Mouse (Mus musculus) CH12F3 (cell line): ENCODE results near the gene 2210016L21Rik.

ENCODE experiments used
- in situ Hi-C: fragments of 300-500 bp; cut with MboI; formaldehyde crosslinking; loops from 2 replicates; pipeline ENCODE4 v1.14.3; 2020; ENCODE audit warnings: low sequenced_read_pairs

Gene 2210016L21Rik

DNA sequence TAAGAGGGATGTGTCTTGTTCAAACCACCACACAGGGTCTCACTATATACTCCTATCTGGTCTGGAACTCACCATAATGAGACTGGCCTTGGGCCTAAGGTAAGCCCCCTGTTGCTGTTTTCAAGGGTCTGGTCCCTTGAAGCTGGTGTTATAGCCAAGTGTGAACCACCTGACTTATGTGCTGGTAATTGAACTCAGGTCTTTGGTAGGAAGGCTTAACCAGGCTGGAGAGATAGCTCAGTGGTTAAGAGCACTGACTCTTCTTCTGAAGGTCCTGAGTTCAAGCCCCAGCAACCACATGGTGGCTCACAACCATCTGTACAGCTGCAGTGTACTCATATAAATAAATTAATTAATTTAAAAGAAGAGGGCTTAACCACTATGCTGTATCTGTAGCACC, 35.0 kb downstream of the 2210016L21Rik start:
- in situ Hi-C loops, result loop anchor here (5.0 kb wide), 1 partner anchor 100 kb away; no protein-coding TSS in a partner anchor

DNA sequence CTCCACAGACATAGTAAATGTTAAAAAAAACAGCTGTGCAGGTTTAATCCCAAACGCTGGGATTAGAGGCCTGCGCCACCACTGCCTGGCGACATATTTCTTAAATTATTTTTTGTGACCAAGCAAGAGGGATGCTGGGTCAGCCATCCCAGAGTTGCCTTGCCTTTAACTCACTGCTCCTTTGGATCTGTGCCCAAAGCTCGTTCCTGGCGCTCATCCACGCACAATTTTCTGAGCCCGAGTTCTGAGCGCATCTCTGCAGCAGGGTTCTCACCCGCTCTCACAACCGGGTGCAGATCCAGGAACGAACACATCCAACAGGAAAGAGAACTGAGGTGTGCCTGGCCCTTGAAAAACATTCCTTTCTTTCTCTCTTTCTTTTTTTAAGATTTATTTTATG, 36.5 kb downstream of the 2210016L21Rik start:
- in situ Hi-C loops, result loop anchor here (5.0 kb wide), 1 partner anchor 99 kb away; no protein-coding TSS in a partner anchor

DNA sequence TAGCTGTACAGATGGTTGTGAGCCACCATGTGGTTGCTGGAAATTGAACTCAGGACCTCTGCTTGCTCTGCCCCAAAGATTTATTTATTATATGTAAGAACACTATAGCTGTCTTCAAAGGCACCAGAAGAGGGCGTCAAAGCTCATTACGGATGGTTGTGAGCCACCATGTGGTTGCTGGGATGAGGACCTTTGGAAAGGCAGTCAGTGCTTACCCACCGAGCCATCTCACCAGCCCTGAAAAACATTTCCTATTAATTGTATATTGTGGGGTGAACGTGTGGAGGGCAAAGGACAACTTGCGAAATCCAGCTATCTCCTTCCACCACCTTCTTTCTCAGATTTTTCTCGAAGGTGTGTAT, 36.9 kb downstream of the 2210016L21Rik start:
- in situ Hi-C loops, result loop anchor here (5.0 kb wide), 1 partner anchor 98 kb away; no protein-coding TSS in a partner anchor

DNA sequence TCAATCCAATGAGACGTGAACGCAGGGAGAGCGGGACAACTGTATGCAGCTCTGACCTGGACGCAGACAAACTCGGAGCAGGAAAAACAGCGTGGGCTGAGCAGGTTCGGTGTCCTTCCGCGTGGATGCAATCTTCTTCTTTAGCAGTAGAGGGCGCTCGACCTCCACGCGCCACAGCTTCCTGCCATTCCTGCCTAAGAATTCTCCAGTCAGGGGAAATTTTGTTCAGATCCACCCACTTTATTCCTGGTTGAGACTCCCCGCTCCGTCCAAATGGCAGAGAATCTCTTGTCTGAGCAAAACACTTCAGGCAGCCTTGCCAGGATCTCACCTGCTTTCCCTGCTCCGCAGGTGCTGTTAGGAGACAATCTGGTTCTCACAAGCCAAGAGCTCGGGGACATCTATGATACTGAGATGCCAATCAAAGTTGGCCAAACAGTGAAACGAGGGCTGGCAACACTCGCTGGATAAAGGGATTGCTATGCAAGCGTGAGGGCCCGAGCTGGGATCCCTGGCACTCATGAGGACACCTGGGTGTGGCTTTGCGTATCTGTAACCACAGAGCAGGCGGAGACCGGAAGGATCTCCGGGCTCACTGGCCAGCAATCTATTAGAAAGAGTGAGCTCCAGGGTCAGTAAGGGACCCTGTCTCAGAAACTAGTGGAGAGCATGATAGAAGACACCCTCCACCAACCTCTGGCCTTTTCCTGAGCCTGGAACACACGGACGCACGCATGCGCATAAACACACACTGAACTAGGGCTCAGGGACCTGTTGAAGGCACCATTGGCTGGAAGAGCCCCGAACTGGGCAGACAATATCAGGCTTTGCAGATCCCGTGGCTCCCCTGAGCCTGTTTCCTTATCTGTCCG, 37.5 kb downstream of the 2210016L21Rik start:
- in situ Hi-C loops, result loop anchor here (5.0 kb wide), 1 partner anchor 98 kb away; no protein-coding TSS in a partner anchor

DNA sequence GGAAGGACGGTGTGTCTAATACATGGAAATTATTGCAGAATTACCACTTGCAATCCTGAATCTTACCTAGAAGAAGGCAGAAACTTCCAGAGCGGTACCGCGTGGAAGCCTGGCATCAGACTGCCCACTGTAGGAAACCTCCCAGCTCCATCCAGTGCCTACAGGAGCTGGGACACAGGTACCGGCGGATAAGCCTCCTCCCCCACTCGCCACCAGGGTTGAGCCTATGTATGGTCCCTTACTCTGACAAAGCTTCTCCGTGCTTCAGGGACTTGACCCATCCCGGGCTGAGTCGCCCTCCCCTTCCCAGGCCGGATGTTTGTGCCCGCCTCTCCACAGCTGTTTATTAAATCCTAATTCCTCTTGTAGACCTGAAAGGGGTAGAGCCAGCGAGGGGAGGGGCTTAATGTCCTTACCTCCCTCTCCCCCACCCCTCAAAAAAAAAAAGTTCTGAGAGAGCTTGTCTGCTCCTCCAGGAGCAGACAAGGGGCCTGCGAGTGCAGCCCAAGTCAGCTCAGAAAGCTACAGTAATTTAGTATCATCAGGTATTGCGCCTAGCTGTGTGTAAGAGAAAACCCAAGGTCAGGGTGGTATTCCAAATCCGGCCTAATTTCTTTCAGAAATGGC, 38.3 kb downstream of the 2210016L21Rik start:
- in situ Hi-C loops, result no loop called here

DNA sequence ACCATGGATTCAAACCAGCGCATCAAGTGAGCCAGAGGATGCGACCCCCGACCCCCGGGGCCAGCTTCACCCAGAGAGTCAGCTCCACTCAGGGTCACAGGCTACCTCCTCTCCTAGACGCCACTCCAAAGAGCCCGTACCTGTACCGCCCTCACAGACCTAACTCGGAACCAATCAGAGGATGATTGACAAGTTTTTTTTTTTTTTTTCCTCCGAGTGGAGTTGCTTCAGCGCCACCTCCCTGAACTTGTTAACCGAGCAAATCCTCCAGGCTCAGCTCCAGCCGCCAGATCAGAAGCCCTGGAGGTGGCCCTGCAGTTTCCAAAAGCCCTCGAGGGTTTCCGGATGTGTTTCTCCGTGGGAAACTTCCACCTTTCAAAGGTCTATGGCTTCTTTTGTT, 40.0 kb downstream of the 2210016L21Rik start:
- in situ Hi-C loops, result no loop called here

DNA sequence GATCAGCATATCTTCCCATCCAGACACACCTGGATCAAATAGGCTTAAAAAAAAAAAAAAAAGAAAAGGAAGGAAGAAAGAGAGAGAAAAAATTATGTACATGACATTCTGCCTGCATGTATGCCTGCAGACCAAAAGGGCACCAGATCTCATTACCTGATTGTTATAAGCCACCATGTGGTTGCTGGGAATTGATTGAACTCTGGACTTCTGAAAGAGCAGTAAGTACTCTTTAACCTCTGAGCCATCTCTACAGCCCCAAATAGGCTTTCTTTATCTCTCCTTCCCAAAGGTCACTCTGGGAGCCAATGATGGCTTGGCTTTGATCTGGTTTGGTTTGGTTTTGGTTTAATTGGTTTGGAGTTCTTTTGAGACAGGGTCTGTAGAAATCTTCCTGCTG, 43.1 kb downstream of the 2210016L21Rik start:
- in situ Hi-C loops, result no loop called here

DNA sequence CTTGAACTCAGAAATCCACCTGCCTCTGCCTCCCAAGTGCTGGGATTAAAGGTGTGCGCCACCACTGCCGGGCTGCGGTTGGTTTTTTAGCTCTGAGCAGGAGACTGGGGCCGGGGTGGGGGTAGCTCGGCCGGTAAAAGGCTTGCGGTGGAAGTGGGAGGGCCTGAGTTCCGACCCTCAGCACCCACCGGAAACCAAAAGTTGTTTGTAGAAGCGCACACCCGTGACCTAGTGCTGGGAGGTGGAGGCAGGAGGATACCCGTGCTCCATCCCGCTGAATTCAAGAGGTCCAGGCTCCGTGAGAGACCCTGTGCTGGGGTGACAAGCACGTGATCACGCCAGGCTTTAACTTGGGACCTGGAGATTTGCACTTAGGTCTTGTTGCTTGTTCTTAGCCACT, 54.5 kb downstream of the 2210016L21Rik start:
- in situ Hi-C loops, result no loop called here

DNA sequence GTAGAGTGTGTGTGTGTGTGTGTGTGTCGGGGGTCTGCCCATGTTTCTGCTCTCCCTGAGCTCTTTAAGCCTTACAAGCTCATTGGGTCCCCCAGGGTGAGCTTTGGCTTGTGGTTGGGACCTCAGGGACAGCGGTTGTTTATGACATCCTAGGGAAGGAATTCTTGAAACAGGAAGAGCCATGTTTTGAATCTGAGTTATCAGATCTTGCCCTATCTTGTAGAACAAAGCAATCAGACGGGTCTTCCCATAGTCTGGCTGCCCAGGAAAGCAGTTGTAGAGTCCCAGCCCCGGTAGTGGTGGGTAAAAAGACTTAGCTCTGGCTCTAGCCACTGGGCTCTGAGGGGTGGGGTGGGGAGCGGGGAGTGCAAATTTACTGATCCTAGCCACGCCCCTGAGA, 55.4 kb downstream of the 2210016L21Rik start:
- in situ Hi-C loops, result no loop called here
